Mouse (Mus musculus): ENCODE measurements around the gene Stat5a.

DNA sequence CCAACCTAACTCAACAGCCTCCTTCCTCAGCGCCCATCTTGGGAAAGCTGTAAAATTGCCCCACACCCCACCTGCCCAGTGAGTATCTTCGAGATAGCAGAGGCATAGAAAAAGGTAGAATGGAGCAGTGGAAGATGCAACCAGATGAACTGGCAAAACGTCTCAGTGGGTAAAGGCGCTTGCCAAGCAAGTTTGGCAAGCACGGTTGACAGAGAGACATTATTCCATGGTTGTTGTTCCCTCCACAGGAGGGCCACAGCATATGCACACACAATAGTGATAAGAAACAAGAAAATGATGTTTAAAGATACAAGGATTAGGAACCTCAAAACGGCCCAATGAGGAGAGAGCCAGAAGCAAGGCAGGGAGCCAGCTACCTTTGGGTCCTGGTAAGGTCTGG is 1.2 kb upstream of the Stat5a start:
- TF ChIP-seq CTCF (IDR thresholded peaks at IDR 0.05; ENCODE audit: borderline replicate concordance, extremely low read depth, insufficient read depth, insufficient read length) = no peak
- TF ChIP-seq POLR2A (IDR thresholded peaks at IDR 0.05; ENCODE audit: borderline replicate concordance, extremely low read depth, insufficient read depth, insufficient read length, poor library complexity, severe bottlenecking) = no peak

Data from brain, embryonic 14.5 days (tissue).